Mouse (Mus musculus): ENCODE data around the gene Lrrc40. TPM values are rescaled to one million over a fixed set of nuclear protein-coding genes. Genes with fewer than 3 reads are reported as not detected.
"Not testable (repeated sequence)": the region's sequence is repeated elsewhere in the genome, so short reads cannot be mapped to it uniquely, and the experiment has no call there.

Gene Lrrc40
- total RNA-seq, 1 experiment, result 42.5 TPM

DNA sequence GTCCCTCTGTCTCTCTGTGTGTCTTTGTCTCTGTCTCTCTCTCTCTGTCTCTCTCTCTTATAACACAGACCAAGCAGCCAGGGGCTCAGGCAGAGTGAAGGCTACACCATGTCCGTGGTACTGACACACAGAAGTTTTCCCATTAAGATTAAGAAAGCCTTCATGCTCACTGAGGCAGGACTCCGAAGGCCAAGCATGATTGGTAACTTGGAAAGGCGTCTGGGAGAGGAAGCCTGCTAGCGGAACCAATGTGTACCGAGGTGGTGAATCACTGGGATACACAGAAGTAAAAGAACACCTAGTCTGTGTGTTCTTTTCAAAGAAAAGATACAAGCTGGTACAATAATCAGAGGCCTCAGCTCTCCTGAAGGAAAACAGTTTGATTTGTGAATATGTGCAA is 41.4 kb downstream of the Lrrc40 start:
- Histone ChIP-seq H3K27ac (ENCODE audit: insufficient read depth, low read depth, low read length, poor library complexity, severe bottlenecking) (no peak overlapping the region), H3K4me1 (ENCODE audit: control insufficient read depth in 2 of 2, insufficient read depth in 2 of 2, low read length in 2 of 2, poor library complexity in 1 of 2) (no peaks in the 10 kb centered on the region), H3K9ac (ENCODE audit: insufficient read depth, low read depth, low read length, poor library complexity, severe bottlenecking) (no peak overlapping the region), H3K36me3 (ENCODE audit: control insufficient read depth, insufficient read depth, low read length, poor library complexity, severe bottlenecking) (no peaks in the 10 kb centered on the region), H3K4me3 (ENCODE audit: insufficient read depth in 1 of 2, low read depth in 1 of 2, low read length in 2 of 2, poor library complexity in 1 of 2, severe bottlenecking in 1 of 2) (no peak overlapping the region), H3K9me3 (ENCODE audit: control insufficient read depth, insufficient read depth, low read depth, low read length) (no peaks in the 10 kb centered on the region)
- in situ Hi-C loops (cut with MboI; ENCODE audit: low sequenced_read_pairs in 2 of 2, unreplicated experiment in 2 of 2), result no loop called here
- TF ChIP-seq CHD2 (IDR thresholded peaks at IDR 0.05; ENCODE audit: low read depth, low read length) (no peak), MAFK (IDR thresholded peaks at IDR 0.05; ENCODE audit: insufficient read depth, low read depth, low read length) (no peak), ZNF384 (IDR thresholded peaks at IDR 0.05; ENCODE audit: low read depth, low read length) (no peak), HCFC1 (IDR thresholded peaks at IDR 0.05; ENCODE audit: borderline replicate concordance, insufficient read depth, low read length) (no peak), ZC3H11A (IDR thresholded peaks at IDR 0.05; ENCODE audit: borderline replicate concordance, low read depth, low read length) (no peak)
- no peak for DNase-seq (ENCODE audit: low read depth, low spot score)

GRCm38 (mm10) chr3:158091601-158092000 is 55.1 kb downstream of the Lrrc40 start:
- in situ Hi-C loops (cut with MboI; ENCODE audit: low sequenced_read_pairs in 2 of 2, unreplicated experiment in 2 of 2), result no loop called here
- no peak for DNase-seq (ENCODE audit: low read depth, low spot score)
- Histone ChIP-seq H3K27ac (ENCODE audit: insufficient read depth, low read depth, low read length, poor library complexity, severe bottlenecking) (no peak overlapping the region), H3K36me3 (ENCODE audit: control insufficient read depth, insufficient read depth, low read length, poor library complexity, severe bottlenecking) (no peaks in the 10 kb centered on the region), H3K4me1 (ENCODE audit: control insufficient read depth in 2 of 2, insufficient read depth in 2 of 2, low read length in 2 of 2, poor library complexity in 1 of 2) (no peaks in the 10 kb centered on the region), H3K9me3 (ENCODE audit: control insufficient read depth, insufficient read depth, low read depth, low read length) (no peaks in the 10 kb centered on the region), H3K4me3 (ENCODE audit: insufficient read depth in 1 of 2, low read depth in 1 of 2, low read length in 2 of 2, poor library complexity in 1 of 2, severe bottlenecking in 1 of 2) (no peak overlapping the region), H3K9ac (ENCODE audit: insufficient read depth, low read depth, low read length, poor library complexity, severe bottlenecking) (no peak overlapping the region)
- TF ChIP-seq CHD2 (IDR thresholded peaks at IDR 0.05; ENCODE audit: low read depth, low read length), result no peak

GRCm38 (mm10) chr3:158093919-158094318 is 57.5 kb downstream of the Lrrc40 start:
- TF ChIP-seq HCFC1 (IDR thresholded peaks at IDR 0.05; ENCODE audit: borderline replicate concordance, insufficient read depth, low read length) (no peak), MAFK (IDR thresholded peaks at IDR 0.05; ENCODE audit: insufficient read depth, low read depth, low read length) (no peak), ZNF384 (IDR thresholded peaks at IDR 0.05; ENCODE audit: low read depth, low read length) (no peak), ZC3H11A (IDR thresholded peaks at IDR 0.05; ENCODE audit: borderline replicate concordance, low read depth, low read length) (no peak), CHD2 (IDR thresholded peaks at IDR 0.05; ENCODE audit: low read depth, low read length) (no peak)
- in situ Hi-C loops (cut with MboI; ENCODE audit: low sequenced_read_pairs in 2 of 2, unreplicated experiment in 2 of 2), result no loop called here
- Histone ChIP-seq H3K36me3 (ENCODE audit: control insufficient read depth, insufficient read depth, low read length, poor library complexity, severe bottlenecking) (no peaks in the 10 kb centered on the region), H3K27ac (ENCODE audit: insufficient read depth, low read depth, low read length, poor library complexity, severe bottlenecking) (no peak overlapping the region), H3K4me3 (ENCODE audit: insufficient read depth in 1 of 2, low read depth in 1 of 2, low read length in 2 of 2, poor library complexity in 1 of 2, severe bottlenecking in 1 of 2) (no peak overlapping the region), H3K9me3 (ENCODE audit: control insufficient read depth, insufficient read depth, low read depth, low read length) (no peaks in the 10 kb centered on the region), H3K9ac (ENCODE audit: insufficient read depth, low read depth, low read length, poor library complexity, severe bottlenecking) (no peak overlapping the region), H3K4me1 (ENCODE audit: control insufficient read depth in 2 of 2, insufficient read depth in 2 of 2, low read length in 2 of 2, poor library complexity in 1 of 2) (no peaks in the 10 kb centered on the region)
- DNase-seq (ENCODE audit: low read depth, low spot score), result no peak

- H3K36me3 ChIP-seq (ENCODE audit: control insufficient read depth, insufficient read depth, low read length, poor library complexity, severe bottlenecking); H3K4me1 ChIP-seq (ENCODE audit: control insufficient read depth in 2 of 2, insufficient read depth in 2 of 2, low read length in 2 of 2, poor library complexity in 1 of 2); H3K27ac ChIP-seq (ENCODE audit: insufficient read depth, low read depth, low read length, poor library complexity, severe bottlenecking); H3K9me3 ChIP-seq (ENCODE audit: control insufficient read depth, insufficient read depth, low read depth, low read length); in situ Hi-C loops (cut with MboI; ENCODE audit: low sequenced_read_pairs in 2 of 2, unreplicated experiment in 2 of 2): not testable (repeated sequence)
- Histone ChIP-seq H3K4me3 (ENCODE audit: insufficient read depth in 1 of 2, low read depth in 1 of 2, low read length in 2 of 2, poor library complexity in 1 of 2, severe bottlenecking in 1 of 2) (peak overlapping the region; percentile 51 to 58; a peak in 2 of 4 replicates), H3K9ac (ENCODE audit: insufficient read depth, low read depth, low read length, poor library complexity, severe bottlenecking) (peak overlapping the region; percentile 56; the same call in 1 of the 2 replicates)
- peak; percentile 3 for DNase-seq (ENCODE audit: low read depth, low spot score)
These were observed 65.6 kb downstream of the Lrrc40 start for GRCm38 (mm10) chr3:158102043-158102442.

DNA sequence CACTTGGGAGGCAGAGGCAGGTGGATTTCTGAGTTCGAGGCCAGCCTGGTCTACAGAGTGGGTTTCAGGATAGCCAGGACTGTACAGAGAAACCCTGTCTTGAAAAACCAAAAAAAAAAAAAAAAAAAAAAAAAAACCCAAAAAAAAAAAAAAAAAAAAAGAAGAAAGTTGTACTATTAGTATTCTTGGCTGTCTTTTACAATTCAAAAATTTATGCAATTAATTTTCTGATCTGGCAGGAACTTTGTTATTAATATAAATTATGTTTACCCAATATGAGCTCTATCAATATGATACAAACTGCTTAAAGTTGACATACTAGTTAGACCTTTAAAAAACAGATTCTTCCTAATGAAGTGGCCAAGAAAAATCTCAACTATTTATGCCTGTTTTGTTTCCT is 66.1 kb downstream of the Lrrc40 start:
- H3K27ac ChIP-seq (ENCODE audit: insufficient read depth, low read depth, low read length, poor library complexity, severe bottlenecking); H3K36me3 ChIP-seq (ENCODE audit: control insufficient read depth, insufficient read depth, low read length, poor library complexity, severe bottlenecking); in situ Hi-C loops (cut with MboI; ENCODE audit: low sequenced_read_pairs in 2 of 2, unreplicated experiment in 2 of 2); DNase-seq (ENCODE audit: low read depth, low spot score); H3K4me3 ChIP-seq (ENCODE audit: insufficient read depth in 1 of 2, low read depth in 1 of 2, low read length in 2 of 2, poor library complexity in 1 of 2, severe bottlenecking in 1 of 2); H3K9ac ChIP-seq (ENCODE audit: insufficient read depth, low read depth, low read length, poor library complexity, severe bottlenecking); H3K4me1 ChIP-seq (ENCODE audit: control insufficient read depth in 2 of 2, insufficient read depth in 2 of 2, low read length in 2 of 2, poor library complexity in 1 of 2); H3K9me3 ChIP-seq (ENCODE audit: control insufficient read depth, insufficient read depth, low read depth, low read length): not testable (repeated sequence)
- TF ChIP-seq ZNF384 (IDR thresholded peaks at IDR 0.05; ENCODE audit: low read depth, low read length), result peak; percentile 78
